Mouse (Mus musculus) heart, postnatal 0 days (tissue): ENCODE measurements at regions not wholly inside any gene's neighbourhood (a gene's known extent, or its start where the extent isn't known, plus 50 kb on each side); places are given as distances from the start of the nearest gene placed in this dataset.

Experiments used
- ATAC-seq: fragments of 200-750 bp; cut with Nextera tagmentation; 2 replicates; pipeline ENCODE4 v1.8.0; 2017; ENCODE audit warnings: low read depth, moderate number of reproducible peaks, moderate library complexity; ENCODE audit not compliant: insufficient read depth
- DNase-seq: peaks from one replicate; pipeline ENCODE4 v3.0.0-alpha.2; 2016; ENCODE audit warnings: low spot score
- H3K27ac ChIP-seq: fragments of 300-500 bp; sonication (generic); 2 replicates; pipeline ENCODE4 v1.5.1; 2014; ENCODE audit warnings: low read depth, mild to moderate bottlenecking
- H3K27me3 ChIP-seq: fragments of 300-500 bp; sonication (generic); 2 replicates; pipeline ENCODE4 v1.6.1; 2014; ENCODE audit warnings: low read length, mixed read lengths; ENCODE audit not compliant: control insufficient read depth, insufficient read depth
- H3K36me3 ChIP-seq: fragments of 300-500 bp; sonication (generic); replicated peaks from 2 replicates; pipeline ENCODE4 v1.6.1; 2014; ENCODE audit warnings: low read length, mixed read lengths; ENCODE audit not compliant: control insufficient read depth, insufficient read depth
- H3K4me1 ChIP-seq: fragments of 300-500 bp; sonication (generic); 2 replicates; pipeline ENCODE4 v1.6.1; 2014; ENCODE audit warnings: antibody characterized with exemption; ENCODE audit not compliant: control insufficient read depth, insufficient read depth
- H3K4me2 ChIP-seq: fragments of 300-500 bp; sonication (generic); 2 replicates; pipeline ENCODE4 v1.6.1; 2014; ENCODE audit warnings: low read depth, mild to moderate bottlenecking, low read length, moderate library complexity
- H3K4me3 ChIP-seq: fragments of 300-500 bp; sonication (generic); 2 replicates; pipeline ENCODE4 v1.5.1; 2014; ENCODE audit warnings: low read depth, low read length
- H3K9ac ChIP-seq: fragments of 300-500 bp; sonication (generic); replicated peaks from 2 replicates; pipeline ENCODE4 v1.6.1; 2014; ENCODE audit warnings: low read depth, low read length, mixed read lengths
- H3K9me3 ChIP-seq: fragments of 300-500 bp; sonication (generic); replicated peaks from 2 replicates; pipeline ENCODE4 v1.6.1; 2016; ENCODE audit warnings: low read length; ENCODE audit not compliant: control insufficient read depth
- CTCF ChIP-seq: IDR thresholded peaks from 2 replicates; pipeline ENCODE4 v1.5.1; 2016; ENCODE audit warnings: antibody characterized with exemption, control low read depth, low read depth
- EP300 ChIP-seq: IDR thresholded peaks from 2 replicates; pipeline ENCODE4 v1.6.1; 2016; ENCODE audit warnings: antibody characterized with exemption, low read depth
- WGBS: fragments of 180-500 bp; shearing (Covaris S2); extraction: QIAGEN DNeasy Blood & Tissue Kit; methylation state at CpG from one replicate; pipeline ENCODE4 v1.1.7; 2014; 5-methylcytosine and 5-hydroxymethylcytosine counted together

- Histone ChIP-seq H3K36me3 (no peaks in the 10 kb centered on the region), H3K4me1 (no peaks in the 10 kb centered on the region), H3K4me3 (no peak overlapping the region), H3K9ac (no peak overlapping the region), H3K27me3 (no peaks in the 10 kb centered on the region), H3K9me3 (no peaks in the 10 kb centered on the region), H3K4me2 (no peak overlapping the region), H3K27ac (no peak overlapping the region)
- DNase-seq (no peak), ATAC-seq (no peak)
- TF ChIP-seq EP300 = no peak
- TF ChIP-seq CTCF = no peak
- 52% methylated on average over 3 of the region's 3 CpGs for WGBS
Observed at GRCm38 (mm10) chr10:113161486-113161885, 232.7 kb upstream of the Atxn7l3b start.

GRCm38 (mm10) chr10:113160055-113160454, 231.3 kb upstream of the Atxn7l3b start:
- no peak for DNase-seq
- Histone ChIP-seq H3K4me3 (no peak overlapping the region), H3K36me3 (no peaks in the 10 kb centered on the region), H3K27me3 (no peaks in the 10 kb centered on the region), H3K4me1 (no peaks in the 10 kb centered on the region), H3K4me2 (no peak overlapping the region), H3K9me3 (no peaks in the 10 kb centered on the region), H3K27ac (no peak overlapping the region), H3K9ac (no peak overlapping the region)
- WGBS = 73% methylated on average over 5 of the region's 5 CpGs
- no peak for TF ChIP-seq CTCF
- TF ChIP-seq EP300 = no peak
- no peak for ATAC-seq

- H3K9ac ChIP-seq = no peak overlapping the region
- H3K4me1 ChIP-seq = no peaks in the 10 kb centered on the region
- H3K4me3 ChIP-seq = no peak overlapping the region
- no peak for DNase-seq
- H3K27me3 ChIP-seq = no peaks in the 10 kb centered on the region
- ATAC-seq = no peak
- no peaks in the 10 kb centered on the region for H3K9me3 ChIP-seq
- no peak overlapping the region for H3K27ac ChIP-seq
- no peak for TF ChIP-seq EP300
- no peak for TF ChIP-seq CTCF
- no peaks in the 10 kb centered on the region for H3K36me3 ChIP-seq
- WGBS = 72% methylated on average over 6 of the region's 6 CpGs
- H3K4me2 ChIP-seq = no peak overlapping the region
Observed at GRCm38 (mm10) chr10:113158988-113159387, 230.2 kb upstream of the Atxn7l3b start.

GRCm38 (mm10) chr10:113141606-113142005, 212.8 kb upstream of the Atxn7l3b start:
- DNase-seq (no peak), ATAC-seq (no peak)
- Histone ChIP-seq H3K9me3 (no peaks in the 10 kb centered on the region), H3K4me3 (no peak overlapping the region), H3K36me3 (no peaks in the 10 kb centered on the region), H3K27ac (no peak overlapping the region), H3K4me2 (no peak overlapping the region), H3K27me3 (no peaks in the 10 kb centered on the region), H3K4me1 (no peaks in the 10 kb centered on the region), H3K9ac (no peak overlapping the region)
- WGBS = 59% methylated on average over 2 of the region's 2 CpGs
- TF ChIP-seq EP300 = no peak
- no peak for TF ChIP-seq CTCF

- no peak for ATAC-seq
- H3K9me3 ChIP-seq = no peaks in the 10 kb centered on the region
- no peaks in the 10 kb centered on the region for H3K27me3 ChIP-seq
- no peaks in the 10 kb centered on the region for H3K4me1 ChIP-seq
- no peak overlapping the region for H3K9ac ChIP-seq
- DNase-seq = no peak
- TF ChIP-seq EP300 = no peak
- no peak overlapping the region for H3K4me3 ChIP-seq
- no peak overlapping the region for H3K27ac ChIP-seq
- WGBS = 55% methylated on average over 1 of the region's 1 CpGs
- H3K36me3 ChIP-seq = no peaks in the 10 kb centered on the region
- no peak overlapping the region for H3K4me2 ChIP-seq
Observed at GRCm38 (mm10) chr10:113114999-113115398, 186.2 kb upstream of the Atxn7l3b start.

GRCm38 (mm10) chr10:113105771-113106430, 177.1 kb upstream of the Atxn7l3b start:
- WGBS = 5% methylated on average over 1 of the region's 1 CpGs
- Histone ChIP-seq H3K27me3 (no peaks in the 10 kb centered on the region), H3K9ac (no peak overlapping the region), H3K36me3 (no peaks in the 10 kb centered on the region), H3K4me2 (no peak overlapping the region), H3K4me1 (no peaks in the 10 kb centered on the region), H3K4me3 (no peak overlapping the region), H3K9me3 (no peaks in the 10 kb centered on the region), H3K27ac (no peak overlapping the region)
- no peak for ATAC-seq
- no peak for TF ChIP-seq EP300
- peak; percentile 37; the same call in 1 of the 2 replicates for TF ChIP-seq CTCF
- DNase-seq = peak; percentile 14
